Mouse (Mus musculus): ENCODE measurements around the gene 1700018F24Rik. TPM values are rescaled to one million over a fixed set of nuclear protein-coding genes. Genes with fewer than 3 reads are reported as not detected.

The 1700018F24Rik gene
- polyA plus RNA-seq (2021; fragmentation: Nextera tagmentation): not detected in 2 replicates
- long read RNA-seq, experiment 1: 0 reads
- long read RNA-seq, experiment 2: 0 reads

GRCm38 (mm10) chr5:145042690-145043089 lies at the start of gene 1700018F24Rik:
1700018F24Rik (plus strand) TSS chr5:145042990.

GRCm38 (mm10) chr5:145032391-145032790 lies 10.4 kb upstream of the 1700018F24Rik start, which contains the start of gene Gm4871:
Gm4871 (minus strand) TSS chr5:145032754.

DNA sequence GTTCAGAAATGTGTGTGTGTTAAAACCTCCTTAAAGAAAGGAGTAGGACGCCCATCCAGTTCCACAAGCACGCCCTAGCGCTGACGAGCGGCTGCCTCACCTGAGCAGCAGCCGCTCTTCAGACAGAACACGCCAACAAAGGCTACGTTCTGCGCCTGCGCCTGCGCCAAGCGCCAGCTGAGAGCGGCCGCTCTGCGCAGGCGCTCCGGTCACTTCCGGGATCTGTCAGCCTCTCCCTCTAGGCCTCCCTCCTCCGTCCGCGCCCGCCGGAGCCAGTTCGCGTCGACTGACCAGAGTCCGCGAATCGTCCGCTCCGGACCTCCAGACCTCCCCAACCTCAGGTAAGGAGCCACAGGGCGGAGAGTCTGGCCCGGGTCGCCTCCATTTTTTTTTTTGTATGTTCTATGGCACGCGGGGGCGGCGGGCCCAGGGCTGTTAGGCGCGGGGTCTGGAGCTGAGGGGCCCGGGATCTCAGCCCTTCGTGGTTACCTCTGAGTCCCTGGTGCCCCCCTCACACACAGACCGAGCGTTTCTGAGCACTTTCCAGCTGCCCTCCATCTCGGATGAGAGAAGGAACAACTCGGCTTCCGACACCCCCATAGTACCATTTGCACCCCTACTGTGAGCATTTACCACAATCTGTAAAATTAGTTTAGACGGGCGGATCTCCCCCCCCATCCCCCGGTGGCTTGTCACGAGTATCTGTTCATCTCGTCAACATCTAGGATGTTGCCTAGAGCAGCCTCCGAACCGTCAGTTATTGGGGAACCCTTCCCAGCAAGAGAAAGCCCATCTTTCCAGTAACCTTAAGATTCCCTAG lies 41.1 kb downstream of the 1700018F24Rik start, which contains the start of the genes Arpc1a and Kpna7:
Gene Arpc1a (plus strand): TSS at position 199 of the 820 bp plus-strand sequence.
Gene Kpna7 (minus strand): TSS at position 399 of the 820 bp plus-strand sequence.

Other genes starting within 250 kb of the 1700018F24Rik start
- gene Smurf1, start 77.1 kb upstream of the 1700018F24Rik start, polyA plus RNA-seq (2021; fragmentation: Nextera tagmentation): 2.0 and 2.4 TPM in 2 replicates
- not detected in 2 replicates for gene Gm4871, start 10.2 kb upstream of the 1700018F24Rik start, polyA plus RNA-seq (2021; fragmentation: Nextera tagmentation)
- 370 and 401 TPM in 2 replicates for gene Arpc1a, start 40.8 kb downstream of the 1700018F24Rik start, polyA plus RNA-seq (2021; fragmentation: Nextera tagmentation)
- not detected in 2 replicates for gene Kpna7, start 41.0 kb downstream of the 1700018F24Rik start, polyA plus RNA-seq (2021; fragmentation: Nextera tagmentation)
- 53.5 and 59.1 TPM in 2 replicates for gene Arpc1b, start 71.2 kb downstream of the 1700018F24Rik start, polyA plus RNA-seq (2021; fragmentation: Nextera tagmentation)
- gene Pdap1, start 97.2 kb downstream of the 1700018F24Rik start, polyA plus RNA-seq (2021; fragmentation: Nextera tagmentation): 64.7 and 65.6 TPM in 2 replicates
- gene Bud31, start 97.4 kb downstream of the 1700018F24Rik start, polyA plus RNA-seq (2021; fragmentation: Nextera tagmentation): 105 and 112 TPM in 2 replicates
- 14.1 and 16.0 TPM in 2 replicates for gene Ptcd1, start 124.1 kb downstream of the 1700018F24Rik start, polyA plus RNA-seq (2021; fragmentation: Nextera tagmentation)
- 4.2 and 5.7 TPM in 2 replicates for gene Cpsf4, start 124.2 kb downstream of the 1700018F24Rik start, polyA plus RNA-seq (2021; fragmentation: Nextera tagmentation)
- 1,254 and 1,419 TPM in 2 replicates for gene Atp5j2, start 149.1 kb downstream of the 1700018F24Rik start, polyA plus RNA-seq (2021; fragmentation: Nextera tagmentation)
- 8.9 and 9.7 TPM in 2 replicates for gene Zkscan14, start 158.9 kb downstream of the 1700018F24Rik start, polyA plus RNA-seq (2021; fragmentation: Nextera tagmentation)
- gene Zkscan5, start 161.6 kb downstream of the 1700018F24Rik start, polyA plus RNA-seq (2021; fragmentation: Nextera tagmentation): 6.0 and 6.5 TPM in 2 replicates
- 17.7 and 18.9 TPM in 2 replicates for gene Zfp655, start 188.7 kb downstream of the 1700018F24Rik start, polyA plus RNA-seq (2021; fragmentation: Nextera tagmentation)
- 1.1 TPM in 2 replicates for gene Zscan25, start 237.5 kb downstream of the 1700018F24Rik start, polyA plus RNA-seq (2021; fragmentation: Nextera tagmentation)

Measured in layer of hippocampus, adult 6 months (tissue).